Mouse (Mus musculus) mesoderm, embryonic 11.5 days (tissue): ENCODE data around the gene Casp8.
"Not testable (repeated sequence)": the region's sequence is repeated elsewhere in the genome, so short reads cannot be mapped to it uniquely, and the experiment has no call there.

Experiments
- DNase-seq: peaks from one replicate; pipeline ENCODE4 v3.0.0-alpha.2; 2012; ENCODE audit warnings: low read depth, low spot score

The Casp8 gene

DNA sequence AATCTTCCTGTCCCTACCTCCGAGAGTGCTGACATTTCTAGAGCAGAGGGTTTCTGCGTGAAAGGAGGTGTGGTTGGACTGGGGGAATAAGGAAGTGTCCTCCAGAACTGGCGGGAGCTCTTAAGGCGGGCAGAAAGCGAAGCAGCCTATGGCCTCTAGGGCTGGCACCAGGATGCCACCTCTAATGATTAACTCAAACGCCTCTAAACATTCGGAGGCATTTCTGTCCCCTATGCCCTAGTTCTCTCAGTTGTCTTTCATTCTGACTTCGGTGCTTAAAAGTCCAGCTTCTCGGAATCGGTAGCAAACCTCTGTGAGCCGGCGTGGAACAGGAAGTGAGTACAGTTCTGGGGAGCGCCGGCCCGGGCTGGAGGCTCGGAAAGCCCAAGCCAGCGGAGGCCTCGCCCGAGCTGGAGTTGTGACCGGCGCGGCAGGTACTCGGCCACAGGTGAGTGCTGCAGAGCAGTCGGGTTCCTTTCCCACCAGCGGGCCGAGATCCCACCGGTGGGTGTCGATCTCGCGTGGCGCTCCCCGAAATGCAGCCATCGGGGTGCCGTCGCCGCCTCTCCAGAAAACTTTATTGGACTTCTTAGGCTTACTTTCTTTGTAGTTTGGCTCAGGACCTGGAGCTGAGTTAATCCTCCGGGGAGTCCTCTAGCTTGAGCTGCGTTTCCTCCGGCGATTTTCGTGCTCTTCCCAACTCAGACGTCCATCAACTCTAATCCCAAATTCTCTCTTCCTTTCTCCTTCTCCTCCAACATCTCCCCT lies at the start of gene Casp8:
TSS of gene Casp8 (plus strand) at position 84 of the 768 bp plus-strand sequence.
- peak; percentile 44 for DNase-seq

DNA sequence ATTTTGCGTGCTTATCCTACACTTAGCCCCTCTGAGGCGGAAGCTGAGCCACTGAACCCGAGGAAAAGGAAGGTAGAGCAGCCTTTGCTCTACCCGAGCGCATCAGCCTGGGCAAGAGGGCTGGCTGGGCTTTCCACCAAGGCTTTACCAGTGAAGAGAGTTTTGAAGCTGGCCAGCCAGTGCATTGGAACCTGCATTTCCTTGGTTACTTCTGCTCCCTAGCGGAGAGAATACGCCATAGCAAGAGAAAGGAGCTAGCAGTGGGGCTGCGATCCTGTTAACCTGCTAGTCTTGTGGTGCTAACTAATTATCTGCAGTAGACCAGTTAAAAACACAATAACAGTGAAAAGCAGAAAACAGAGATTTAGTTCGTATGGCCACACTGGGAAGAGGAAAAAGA lies 48.3 kb upstream of the Casp8 start:
- peak; percentile 36 for DNase-seq

DNA sequence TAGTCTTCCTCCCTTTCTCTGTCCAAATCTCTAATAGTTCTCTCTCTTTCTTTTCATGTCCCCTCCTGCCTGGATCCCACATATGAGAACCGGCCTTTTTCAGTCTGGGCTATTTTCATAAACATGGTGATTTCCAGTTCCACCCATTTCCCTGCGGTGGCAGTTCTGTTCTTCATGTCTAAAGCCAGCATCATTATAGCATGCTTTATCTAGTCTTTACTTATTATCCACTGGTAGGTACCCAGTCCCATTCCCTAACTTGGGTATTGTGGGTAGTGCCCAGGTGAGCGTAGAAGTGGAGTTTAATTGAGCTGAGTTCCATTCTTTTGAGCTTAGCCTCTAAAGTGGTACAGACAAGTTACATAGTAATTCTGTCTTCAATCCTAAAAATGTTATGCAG lies 35.7 kb upstream of the Casp8 start:
- no peak for DNase-seq

DNA sequence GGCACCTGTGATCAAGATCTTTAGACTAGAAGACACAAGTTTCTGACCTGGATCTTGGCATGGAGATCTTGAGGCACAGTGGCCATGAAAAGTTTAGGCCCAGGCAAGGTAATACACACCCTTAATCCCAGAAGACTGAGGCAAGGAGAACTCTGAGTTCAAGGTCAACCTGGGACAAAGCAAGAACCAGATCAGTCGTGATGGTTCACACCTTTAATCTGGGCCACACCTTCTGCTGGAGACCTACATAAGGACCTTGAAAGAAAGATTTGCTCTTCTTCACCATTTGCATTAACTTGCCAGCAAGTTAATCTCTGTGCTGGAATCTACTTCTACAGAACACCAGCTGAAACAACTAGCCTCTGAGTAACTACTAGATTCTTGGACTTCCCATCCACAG lies 34.6 kb upstream of the Casp8 start:
- DNase-seq: no peak

DNA sequence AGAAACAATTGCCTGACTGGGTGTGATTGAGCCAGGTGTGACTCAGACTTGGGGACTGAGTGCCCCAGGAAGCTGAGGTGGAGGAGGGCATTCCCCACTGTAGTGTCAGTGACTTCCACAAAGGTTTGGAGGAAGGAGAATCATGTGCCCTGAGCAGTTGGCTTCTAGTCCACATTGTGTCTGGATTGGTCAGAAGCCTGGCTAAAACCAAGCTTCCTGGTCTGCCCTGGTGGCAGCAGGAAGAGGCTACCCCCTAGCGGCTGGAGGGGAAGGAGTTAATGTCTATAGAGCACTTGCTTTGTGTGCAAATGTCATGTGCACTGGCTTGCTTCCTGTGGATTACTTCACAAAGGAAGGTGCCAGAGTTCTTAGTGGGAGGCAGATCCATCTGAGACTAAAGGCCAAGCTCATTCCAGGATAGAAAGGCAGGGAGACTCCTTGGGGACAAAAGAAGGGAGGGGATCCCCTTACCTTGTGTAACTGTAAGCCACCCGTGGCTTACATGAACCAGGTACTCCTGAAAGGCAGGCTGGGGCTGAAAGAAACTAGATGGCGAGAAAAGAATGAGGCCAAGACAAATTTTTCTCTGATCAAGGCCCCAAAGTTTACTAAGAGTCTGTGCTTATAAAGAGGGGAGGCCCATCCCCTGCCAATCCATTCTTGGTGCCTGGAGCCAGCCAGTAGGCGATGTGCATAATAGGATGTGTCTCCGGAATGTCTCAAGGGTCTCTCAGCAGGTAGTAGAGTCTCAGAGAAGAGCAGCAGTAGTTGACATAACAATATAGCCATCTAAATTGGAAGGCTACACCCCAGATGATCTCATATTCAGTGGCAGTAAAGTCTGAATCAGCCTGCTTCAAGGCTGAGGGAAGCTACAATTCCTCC lies 33.5 kb upstream of the Casp8 start:
- not testable (repeated sequence) for DNase-seq

DNA sequence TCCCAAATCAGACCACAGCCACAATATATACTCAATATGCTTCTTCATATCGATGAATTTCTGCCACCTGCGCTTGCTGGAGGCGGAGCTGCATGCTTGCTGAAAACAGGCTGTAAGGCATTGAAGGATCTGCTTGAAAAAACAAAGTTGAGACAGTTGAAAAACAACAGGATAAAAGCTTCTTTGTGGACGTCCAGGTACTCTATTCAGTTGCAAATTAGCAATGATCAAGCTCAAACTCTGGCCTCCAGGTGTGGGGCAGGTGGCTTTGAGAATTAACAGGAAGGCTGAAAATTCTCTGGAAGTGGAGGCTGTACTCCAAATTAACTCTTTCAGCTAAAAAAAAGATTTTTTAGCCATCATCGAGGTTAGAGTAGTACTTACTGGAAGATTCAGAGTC lies 32.6 kb upstream of the Casp8 start:
- DNase-seq: no peak

DNA sequence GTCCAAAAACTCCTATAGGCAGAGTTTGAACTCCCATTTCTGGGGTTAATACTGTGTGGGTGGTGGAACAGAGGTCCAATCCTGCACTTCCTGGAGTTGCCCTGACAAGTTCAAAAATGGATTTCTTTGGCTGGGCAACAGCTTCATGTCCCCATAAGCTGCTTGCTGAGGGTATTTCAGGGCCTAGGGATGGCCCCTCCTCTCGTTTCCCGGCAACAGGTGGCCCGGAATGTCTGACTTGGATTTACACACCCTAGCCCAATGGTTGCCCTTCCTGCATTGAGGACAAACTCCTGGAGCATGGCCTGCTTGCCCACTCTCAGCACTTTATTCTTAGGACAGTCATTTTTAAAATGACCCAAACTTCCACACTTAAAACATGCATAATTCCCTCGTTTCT lies 28.7 kb upstream of the Casp8 start:
- DNase-seq: not testable (repeated sequence)

DNA sequence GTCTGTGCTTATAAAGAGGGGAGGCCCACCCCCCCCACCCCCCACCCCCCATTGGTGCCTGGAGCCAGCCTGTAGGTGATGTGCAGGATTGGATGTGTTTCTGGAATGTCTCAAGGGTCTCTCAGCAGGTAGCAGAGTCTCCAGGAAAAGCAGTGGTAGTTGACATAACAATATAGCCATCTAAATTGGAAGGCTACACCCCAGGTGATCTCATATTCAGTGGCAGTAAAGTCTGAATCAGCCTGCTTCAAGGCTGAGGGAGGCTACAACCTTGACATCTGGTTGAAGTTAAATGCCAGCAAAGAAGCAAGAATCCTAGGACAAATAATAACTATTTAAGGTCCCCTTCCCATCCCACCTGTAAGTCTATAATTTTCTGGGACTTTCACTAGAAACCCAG lies 26.0 kb upstream of the Casp8 start:
- no peak for DNase-seq

DNA sequence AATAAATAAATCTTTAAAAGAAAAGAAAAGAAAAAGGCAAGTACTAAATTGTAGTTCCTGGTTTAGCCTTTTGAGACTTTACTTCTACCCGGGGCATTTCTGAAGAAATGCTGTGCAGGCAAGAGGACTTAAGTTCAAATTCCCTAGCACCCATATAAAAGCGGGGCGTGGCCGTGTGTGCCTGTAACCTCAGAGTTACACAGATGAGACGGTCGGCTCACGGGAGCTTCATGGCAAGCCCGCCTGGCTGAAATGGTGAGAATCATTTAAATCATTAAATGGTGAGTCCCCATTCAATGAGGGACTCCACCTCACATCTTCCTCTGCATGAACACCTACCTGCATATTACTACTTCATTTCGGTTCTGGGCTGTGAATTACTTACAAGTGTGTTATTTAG lies 25.5 kb upstream of the Casp8 start:
- DNase-seq: no peak

DNA sequence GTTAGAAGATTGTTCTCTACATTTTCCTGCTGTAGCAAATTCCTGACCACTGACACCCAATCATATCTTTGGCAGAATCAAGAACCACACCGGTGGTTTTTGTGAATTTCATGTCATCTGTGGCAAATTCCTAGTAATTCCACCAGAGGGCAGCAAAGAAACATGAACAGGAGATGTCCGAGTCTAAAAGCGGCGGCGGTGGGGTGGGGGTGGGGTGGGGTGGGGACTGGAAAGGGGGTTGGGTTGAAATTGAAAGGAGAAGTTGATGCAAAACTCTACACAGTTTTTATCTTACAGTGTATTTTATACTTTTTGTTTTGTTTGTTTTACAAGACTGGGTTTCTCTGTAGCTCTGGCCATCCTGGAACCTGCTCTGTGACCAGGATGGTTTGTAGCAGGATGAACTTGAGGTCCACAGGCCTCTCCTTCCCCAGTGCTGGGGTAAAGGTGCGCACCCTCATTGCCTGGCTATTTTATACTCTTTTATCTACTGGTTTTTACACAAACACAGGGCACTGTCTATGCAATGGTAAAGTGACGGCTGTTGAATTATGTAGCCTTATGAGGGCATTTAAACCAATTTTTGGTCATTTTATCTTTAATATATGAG lies 25.0 kb upstream of the Casp8 start:
- peak; percentile 66 for DNase-seq

DNA sequence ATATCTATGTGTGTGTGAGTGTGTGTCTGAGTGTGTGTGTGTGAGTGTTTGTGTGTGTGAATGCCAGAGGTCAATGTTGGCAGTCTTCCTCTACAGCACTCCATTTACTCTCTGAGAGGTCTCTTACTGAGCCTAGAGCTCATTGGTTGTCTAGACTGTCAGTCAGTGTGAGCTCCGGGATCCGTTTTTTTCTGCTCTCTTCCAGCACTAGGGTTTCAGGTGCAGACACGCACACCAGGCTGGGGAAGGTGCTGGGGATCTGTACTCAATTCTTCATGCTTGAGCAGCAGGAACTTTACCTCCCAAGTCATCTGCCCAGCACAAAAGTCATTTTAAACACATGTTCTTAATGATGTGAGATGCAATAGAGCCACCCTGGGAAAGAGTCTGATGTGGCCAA lies 23.1 kb upstream of the Casp8 start:
- no peak for DNase-seq

DNA sequence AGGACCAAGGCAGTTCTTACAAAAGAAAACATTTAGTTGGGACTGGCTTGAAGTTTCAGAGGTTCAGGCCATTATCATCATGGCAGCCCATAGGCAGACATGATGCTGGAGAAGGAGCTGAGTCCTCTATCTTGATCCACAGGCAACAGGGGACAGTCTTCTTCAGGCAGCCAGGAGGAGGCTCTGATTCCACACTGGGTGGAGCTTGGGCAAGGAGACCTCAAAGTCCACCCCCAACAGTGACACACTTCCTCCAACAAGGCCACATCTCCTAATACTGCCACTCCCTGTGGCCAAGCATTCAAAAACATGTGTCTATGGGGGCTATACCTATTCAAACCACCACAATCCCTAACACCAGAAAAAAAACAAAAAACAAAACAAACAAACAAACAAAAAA lies 21.9 kb upstream of the Casp8 start:
- no peak for DNase-seq

DNA sequence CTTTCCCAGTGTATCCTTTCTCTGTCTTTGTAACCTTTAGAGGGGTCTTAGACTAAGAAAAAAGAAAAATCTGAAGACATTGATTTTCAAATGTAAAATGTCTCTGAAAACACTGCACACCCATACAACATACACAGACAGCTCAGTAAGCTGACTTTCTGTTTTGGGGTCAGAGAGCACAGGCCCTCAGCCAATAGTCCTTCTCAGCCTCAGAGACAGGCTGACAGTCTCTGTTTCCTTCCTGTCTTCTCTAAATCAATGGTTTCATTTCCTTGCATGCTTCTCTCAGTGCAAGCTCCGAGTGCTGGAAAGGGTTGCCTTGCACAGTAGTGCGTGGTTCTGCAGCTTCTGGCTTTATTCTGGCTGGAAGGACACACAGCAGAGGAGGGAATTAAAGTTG lies 21.3 kb upstream of the Casp8 start:
- DNase-seq: no peak

DNA sequence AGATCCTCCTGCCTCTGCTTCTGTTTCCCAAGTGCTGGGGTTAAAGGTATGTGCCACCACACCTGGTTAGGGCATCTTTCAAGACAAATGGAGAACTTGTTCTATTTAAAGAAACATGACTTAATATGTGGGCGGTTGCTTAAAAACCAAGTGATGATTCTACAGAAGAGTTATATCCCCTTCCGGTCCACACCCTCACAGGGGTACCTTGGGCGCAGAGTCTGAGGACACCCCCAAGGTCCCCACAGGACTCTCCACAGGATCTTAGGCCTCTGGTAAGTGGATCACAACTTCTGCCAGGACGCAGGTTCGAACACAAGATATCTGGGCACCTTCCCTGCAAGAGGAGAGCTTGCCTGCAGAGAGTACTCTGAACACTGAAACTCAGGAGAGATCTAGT lies 19.8 kb upstream of the Casp8 start:
- DNase-seq: no peak

DNA sequence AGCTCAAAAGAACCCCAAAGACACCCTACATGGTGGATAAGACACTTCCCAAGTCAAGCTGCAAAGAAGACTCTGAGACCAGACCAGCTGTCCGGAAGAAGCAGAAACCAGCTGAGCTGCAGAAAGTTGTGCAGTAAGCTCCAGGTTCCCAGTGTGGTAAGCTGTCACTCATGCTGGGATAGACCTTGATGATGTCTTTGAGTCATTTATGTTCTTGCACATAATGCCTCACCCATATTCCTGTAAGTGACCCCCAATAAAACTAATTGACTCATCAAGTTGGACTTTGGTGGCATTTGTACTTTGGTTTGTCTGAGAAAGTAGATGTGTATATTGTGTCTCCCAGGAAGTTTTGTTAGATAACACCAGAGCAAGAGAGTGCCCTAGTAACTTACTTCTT lies 17.6 kb upstream of the Casp8 start:
- no peak for DNase-seq

DNA sequence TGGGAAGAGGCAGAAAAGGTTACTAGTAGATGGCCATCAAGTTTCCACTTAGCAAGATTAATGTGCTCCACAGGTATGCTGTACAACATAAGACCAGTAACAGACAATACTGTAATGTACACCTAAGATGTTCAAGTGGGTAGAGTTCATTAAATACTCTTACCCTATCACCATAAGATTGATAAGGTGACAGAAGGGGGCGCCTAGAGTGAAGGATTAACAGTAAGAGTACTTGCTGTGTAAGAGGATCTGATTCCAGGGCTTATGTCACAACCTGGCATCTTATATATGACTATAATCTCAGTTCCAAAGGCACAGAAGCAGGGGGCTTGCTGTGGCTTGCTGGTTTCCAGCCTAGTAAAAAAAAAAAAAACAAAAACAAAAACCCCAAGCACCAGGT lies 16.9 kb upstream of the Casp8 start:
- no peak for DNase-seq

DNA sequence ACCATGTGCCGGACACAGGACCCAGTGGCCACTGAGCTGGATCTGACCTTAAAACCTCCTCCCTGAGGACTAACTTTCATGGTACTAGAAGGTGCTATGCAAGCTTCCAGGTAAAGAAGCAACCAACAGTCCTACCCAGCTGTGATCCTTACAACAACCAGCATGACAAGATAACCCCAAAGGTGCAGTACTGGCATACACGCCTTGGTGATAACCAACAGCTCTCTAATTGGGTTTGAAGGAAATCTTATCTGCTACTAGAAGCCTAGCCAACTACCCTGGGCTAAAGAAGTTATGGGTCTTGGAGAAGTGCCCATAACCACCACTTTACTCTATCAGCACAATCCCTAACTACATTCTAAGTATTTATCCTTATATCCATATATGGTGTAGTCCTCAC lies 8.9 kb upstream of the Casp8 start:
- no peak for DNase-seq

DNA sequence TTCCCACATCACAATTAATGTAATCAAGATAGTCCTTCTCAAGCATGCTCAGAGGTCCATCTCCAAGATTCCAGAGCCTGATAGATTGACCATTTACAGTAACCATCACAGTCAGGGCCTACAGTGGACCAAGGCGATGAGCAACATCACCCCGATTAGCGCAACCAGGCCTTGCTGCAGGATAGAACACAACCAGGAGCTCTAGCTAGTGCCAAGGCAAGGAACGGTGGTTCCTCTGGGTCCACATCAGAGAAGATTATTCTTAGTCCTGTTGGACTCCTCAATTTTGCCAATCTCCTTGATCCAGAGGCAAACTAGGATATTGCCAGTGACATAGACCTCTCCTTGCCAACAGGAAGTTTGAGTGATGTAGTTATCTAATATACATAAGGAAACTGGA lies 6.8 kb upstream of the Casp8 start:
- no peak for DNase-seq

DNA sequence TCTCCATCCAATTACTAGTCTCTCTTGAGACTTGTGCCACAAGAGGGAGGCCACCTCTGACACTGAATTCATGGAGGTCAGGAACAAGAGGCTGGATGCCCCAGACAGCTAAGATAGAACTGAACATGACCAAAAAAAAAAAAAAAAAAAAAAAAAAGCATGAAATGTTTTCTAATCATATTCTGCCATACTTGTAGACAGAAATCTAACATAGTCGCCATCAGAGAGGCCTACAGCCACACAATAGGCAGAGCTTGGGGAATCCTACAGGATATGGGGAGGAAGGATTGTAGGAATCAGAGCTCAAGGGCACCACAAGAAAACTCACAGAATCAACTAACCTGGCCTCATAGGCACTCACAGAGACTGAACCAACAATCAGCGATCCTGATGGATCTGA lies 469 bp upstream of the Casp8 start:
- DNase-seq: no peak

DNA sequence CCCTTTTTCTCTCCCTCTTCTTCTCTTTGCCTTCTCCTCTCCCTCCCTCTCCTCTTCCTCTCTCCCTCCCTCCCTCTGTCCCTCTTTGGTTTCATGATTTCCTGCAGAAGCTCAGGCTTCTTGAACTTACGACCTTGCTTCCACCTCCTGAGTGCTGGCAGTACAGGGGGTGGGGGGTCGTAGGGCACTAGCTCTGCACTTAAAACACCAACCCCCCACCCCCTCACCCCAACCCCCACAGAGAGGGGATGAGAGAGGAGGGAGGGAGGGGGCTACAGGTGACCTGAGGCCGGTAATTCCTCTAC lies 837 bp downstream of the Casp8 start:
- DNase-seq: no peak

DNA sequence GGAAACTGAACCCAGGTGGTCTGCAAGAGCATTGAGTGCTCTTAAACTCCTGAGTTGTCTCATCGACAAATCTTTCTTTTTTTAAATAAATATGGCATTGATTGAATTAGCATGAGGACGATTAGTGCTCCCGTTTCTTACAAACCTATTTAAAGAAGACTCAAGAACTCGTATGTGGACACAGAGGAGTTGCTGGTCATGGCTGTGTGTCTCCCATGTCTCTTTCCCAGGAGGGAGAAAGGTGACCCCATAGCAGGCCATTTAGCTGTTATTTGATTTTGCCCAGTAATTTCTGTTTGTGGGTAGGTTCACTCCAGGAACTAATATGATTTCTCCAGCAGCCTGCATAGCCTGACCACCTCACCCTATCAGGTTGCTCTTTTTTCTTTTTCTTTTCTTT lies 1.7 kb downstream of the Casp8 start:
- DNase-seq: no peak

DNA sequence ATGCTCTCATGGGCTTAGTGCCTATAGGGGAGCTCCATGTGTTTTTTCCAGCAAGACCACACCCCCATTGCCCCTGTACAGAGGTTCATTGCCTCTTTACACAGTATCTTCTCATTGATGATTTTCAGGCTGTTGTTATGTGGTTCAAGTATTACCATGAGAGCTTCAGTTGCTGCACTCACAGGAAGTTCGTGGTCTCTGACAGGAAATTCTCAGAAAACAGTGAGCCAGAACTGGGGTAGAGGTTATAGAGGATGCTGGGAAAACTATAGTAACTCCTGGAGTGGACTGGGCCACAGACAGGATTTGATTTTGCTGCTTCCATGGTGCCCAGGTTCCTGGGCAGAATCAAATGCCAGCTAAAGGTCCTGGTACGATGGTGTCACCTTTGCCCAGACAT lies 2.2 kb downstream of the Casp8 start:
- DNase-seq: peak; percentile 8

DNA sequence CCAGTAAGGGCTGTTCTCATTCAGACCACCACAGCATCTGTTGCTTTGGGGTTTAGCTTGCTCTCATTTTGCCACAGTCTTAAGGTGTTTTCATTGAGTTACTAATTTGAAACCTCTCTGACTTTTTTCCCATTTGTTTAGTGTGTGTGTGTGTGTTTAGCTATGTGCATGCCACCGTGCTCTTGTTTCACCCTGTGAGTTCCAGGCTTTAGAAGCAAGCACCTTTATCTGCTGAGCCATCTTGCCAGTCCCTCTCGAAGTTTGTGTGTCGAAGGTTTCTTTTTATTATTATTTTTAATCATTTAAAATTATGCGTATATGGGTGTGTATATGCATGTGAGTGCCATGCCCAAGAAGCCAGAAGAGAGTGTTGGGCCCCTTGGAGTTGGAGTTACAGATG lies 3.7 kb downstream of the Casp8 start:
- DNase-seq: no peak
